Mouse (Mus musculus) brain, embryonic 18.5 days (tissue): ENCODE measurements around the gene Ahrr.

ENCODE experiments used
- DNase-seq: peaks from one replicate; pipeline ENCODE4 v3.0.0-alpha.2; 2012; ENCODE audit warnings: low read depth, low spot score

The Ahrr gene

DNA sequence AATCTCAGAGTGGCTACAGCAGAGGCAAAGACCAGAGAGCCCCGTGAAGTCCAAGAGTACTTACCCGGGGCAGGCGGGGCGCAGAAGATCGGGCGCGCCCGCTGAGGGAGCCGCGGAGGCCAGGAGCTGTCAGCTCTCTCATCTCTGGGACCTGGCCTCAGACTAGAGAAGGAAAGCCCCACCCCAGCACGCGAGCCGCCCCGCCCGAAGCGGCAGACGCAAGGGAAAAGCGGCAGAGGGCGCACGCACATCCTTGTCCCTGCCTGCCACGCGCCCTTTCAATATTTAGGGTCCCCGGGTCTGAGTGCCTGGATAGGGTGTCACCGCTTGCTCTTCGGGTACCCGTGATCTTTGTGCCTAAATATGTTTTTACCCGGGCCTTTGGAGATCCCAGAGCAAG, at the start of gene Ahrr:
Gene Ahrr (minus strand): TSS at position 165 of the 400 bp plus-strand sequence.
- DNase-seq: no peak

DNA sequence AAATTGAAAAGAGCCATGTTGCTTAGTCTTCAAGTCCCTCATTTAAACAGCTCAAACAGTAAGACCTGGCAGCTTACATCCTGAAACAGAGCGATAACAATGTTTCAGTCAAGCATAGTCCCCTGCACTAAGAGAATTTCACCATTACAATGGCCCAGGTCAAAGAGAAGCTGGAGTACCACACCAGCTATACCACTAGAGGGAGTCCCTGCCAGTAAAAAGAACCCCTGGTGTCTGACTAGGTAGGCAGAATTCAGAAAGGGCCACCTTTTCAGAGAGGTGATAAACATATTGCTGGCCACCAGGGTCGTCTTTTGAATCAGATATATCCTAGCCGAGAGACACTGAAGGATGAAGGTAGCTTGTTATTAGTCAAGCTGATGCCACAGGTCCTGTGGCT, 48.9 kb upstream of the Ahrr start:
- no peak for DNase-seq

DNA sequence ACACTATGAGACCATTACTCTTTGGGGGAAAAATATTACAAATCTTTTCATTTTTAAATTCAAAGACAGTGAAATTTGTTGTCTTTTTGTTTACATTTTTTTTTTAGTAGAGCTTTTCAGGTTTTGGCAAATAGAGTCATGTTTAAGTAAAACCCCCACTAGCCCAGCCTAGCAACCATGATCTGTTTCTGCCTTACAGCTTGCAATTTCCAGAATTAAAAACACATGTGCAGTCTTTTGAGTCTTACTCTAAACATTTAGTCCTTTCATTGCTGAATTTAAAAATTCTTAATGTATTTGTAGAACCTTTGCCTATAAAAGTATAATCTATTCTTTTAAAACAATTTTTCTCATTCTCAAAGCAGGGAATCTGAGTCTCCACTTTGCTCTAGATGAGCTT, 37.2 kb upstream of the Ahrr start:
- DNase-seq: no peak

DNA sequence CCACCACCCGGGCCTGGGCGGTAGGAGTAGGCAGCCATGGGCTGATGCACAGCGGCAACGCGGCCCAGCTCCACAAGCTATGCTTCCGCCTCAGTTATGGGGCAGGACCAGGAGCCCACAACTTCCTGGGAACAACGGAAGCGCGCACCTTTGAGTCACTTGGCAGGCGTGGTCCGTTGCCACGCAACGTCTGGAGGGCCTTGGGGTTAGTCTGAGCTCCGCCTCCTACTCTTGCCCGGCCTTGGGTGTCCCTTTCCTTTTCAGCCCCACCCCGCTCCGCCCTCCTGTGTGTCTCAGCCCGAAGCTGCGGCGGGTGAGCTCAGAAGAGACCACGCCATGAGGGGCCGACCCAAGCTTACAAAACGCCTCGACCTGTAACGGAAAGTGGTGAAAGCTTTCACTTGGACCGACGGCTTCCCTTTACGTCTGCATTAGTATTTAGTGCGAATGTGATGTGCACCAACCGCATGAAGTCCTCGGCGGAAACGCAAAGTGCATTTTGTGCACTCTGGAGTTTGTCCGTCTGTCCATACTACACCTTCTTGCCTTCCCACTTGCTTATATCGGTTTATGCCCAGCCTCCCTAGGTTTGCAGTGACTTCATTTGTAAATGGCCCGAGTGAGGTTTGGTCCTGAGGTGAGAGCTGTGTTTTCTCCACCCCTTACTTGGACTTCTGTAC, 25.2 kb upstream of the Ahrr start, which contains the start of gene Pdcd6:
Gene Pdcd6 (minus strand): TSS at position 411 of the 680 bp plus-strand sequence.
- peak; percentile 73 for DNase-seq

DNA sequence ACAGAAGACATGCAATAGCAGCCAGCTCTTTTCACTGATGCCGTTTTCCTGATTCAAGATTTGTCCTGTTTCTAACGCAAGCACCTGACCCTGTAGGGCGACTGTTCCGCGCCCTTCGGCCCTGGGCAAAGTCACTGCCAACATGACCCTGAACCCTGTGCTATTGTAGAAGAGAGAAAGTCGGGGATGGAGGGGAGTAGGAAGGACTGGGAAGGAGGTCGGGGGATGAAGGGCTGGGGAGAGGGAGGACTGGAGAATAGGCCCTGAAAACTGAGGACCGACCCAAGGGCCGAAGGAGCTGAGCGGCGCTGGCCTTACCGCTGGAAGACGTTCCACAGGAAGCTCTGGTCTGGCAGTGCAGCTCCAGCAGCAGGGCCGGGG, 24.6 kb upstream of the Ahrr start:
- DNase-seq: no peak

DNA sequence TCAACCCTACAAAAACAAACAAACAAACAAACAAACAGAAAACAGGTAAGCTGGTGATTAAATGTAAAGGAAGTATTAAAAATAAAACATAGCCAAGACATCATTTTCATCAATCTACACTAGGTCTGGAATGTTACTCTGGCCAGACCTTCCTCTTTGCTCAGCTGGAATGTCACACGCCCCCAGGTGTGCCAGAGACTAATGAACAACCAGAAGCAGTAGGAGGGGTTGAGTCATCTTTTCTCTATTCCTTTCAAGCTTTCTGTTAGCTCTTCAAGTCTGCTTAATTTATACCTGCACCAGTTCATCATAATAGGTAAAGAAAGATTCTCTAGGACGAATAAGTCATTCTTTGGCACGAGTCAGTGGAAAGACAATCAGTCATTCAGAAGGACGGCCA, 24.3 kb upstream of the Ahrr start:
- DNase-seq: no peak

DNA sequence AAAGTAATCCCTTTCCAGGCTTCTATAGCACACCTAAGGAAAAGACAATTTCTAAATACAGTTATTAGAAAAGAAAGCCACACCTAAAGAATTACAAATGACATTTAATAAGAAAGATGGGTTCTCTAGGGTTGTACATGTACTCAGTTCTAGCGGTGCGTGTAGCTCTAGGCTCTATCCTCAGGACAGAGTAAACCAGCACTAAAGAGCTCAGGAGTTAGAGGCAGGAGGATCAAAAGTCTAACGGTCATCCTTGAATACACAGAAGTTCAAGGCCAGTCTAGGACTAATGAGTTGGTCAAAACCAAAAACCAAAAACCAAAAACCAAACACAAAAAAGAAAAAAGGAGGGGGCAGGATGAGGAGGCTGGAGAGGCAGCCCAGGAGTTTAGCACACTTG, 22.5 kb upstream of the Ahrr start:
- DNase-seq: no peak

DNA sequence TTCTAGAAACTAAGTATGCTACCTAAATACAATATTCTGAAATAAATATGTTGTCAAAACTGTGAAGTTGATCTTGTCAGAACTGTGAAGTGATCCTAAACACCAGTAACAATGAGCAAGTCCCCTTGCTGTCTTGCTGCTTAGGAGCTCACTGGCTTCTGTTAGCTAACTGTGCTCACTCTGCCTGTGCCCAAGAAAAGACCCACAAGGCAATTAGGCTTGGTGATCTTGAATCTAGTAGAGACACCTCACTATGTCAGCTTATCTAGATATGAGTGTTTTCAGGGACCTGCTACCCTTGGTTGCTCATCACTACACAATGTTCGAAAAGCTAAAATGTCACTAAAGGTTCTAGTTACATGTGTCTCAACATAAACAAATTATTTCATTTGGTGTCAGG, 13.6 kb upstream of the Ahrr start:
- DNase-seq: no peak

DNA sequence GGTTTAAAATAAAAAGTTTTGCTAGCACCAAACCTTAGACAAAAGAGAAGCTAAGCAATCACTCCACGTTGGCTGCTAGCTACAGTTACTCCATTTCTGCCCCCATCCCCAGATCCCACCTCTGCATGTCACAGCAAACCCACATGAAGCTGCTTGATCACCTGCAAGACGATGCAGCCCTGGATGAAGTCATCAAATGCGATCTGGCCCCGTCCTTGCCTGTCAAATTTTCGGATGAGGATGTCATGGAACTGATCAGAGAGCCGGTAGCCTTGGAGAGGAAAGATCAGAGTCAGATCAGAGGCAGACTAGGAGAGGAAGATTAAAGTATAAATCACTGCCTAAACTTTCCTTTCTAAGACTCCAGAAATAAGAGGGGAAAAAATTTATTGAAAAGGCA, 13.2 kb upstream of the Ahrr start:
- DNase-seq: no peak

DNA sequence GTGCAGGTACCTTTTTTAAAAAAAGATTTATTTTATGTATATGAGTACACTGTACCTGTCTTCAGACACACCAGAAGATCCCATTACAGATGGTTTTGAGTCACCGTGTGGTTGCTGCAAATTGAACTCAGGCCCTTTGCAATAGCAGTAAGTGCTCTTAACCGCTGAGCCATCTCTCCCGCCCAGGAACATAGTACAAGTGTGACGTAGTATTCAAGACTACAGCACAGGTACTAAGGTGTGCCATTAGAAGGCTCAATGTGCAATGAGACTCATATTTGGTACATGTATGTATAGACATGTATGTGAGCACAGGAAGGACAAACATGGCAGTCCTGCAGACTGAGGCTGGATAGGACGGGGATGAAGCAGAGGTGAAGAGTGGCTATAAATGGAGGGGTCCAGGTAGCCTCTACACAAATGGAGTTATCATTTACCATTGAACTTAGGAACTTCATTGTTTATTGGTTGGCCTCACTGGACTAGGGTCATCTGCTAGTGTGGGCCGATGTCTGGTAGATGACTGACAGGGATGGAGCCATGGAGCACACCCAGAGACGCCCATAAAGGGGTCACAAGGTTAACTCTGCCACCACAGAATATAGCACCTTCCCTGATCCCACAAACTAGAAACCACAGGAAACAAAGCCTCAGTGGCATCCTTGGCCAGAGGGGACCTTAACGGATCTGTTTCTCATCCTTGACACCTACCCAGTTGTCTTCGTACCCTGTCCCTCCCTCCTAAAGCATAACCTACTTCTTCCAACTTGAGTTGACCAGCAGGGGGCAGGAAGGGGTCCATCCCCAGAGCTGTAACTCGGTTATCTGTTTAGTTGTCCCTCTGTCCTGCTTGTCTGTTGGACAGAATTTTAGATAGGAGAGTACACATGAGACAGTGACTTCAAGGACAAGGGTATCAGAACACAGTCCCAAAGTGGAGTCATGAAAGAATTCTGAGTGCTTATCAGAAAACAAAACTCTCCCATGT, 10.2 kb upstream of the Ahrr start:
- DNase-seq: no peak

DNA sequence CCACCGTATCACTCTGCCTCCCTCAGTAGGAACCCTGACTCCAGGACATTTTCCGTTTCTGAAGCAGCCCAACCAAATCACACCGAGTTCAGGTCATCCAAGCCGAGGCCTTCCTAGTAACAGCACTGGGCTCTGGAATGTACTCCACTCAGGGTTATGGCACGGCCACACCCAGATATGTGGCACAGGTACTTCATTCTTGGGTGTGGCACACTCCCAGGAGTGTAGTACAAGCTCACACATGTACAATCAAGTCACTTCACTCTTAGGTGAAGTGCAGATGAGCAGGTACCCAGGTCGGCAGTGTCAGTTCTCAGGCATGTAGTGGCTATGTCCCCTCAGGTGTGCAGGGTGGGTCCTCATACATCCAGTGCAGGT, 9.5 kb upstream of the Ahrr start:
- DNase-seq: no peak

DNA sequence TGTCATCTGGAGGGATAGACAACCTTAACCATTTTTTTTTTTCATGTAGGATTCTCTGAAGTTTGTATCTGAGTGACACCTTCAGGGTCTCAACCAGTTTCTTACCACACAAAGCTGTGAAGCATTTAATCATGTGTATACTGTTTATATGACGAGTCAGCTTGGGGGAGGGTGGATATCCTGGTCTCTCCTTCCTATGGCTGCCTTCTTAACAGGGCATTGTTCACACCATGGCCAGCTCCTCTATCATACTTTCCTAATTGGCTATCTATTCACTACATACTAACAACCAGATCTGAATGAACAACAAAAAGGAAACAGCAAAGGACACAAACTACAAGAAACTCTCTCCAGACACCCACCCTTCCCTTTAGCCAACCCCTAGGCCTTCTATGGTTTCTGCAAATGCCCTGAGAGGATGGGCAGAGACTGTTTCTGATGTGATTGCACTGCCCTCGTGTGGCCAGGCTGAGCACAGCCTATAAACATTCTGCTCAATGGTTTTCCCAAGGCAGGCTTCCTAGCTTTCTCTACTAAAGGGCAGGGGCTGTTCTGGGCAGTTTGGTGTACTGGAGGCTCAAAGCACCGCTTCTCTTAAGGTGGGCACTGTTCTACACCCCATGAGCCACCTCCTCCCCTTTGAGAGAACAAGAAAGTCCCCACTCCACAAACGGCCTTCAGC, 8.9 kb upstream of the Ahrr start:
- no peak for DNase-seq

DNA sequence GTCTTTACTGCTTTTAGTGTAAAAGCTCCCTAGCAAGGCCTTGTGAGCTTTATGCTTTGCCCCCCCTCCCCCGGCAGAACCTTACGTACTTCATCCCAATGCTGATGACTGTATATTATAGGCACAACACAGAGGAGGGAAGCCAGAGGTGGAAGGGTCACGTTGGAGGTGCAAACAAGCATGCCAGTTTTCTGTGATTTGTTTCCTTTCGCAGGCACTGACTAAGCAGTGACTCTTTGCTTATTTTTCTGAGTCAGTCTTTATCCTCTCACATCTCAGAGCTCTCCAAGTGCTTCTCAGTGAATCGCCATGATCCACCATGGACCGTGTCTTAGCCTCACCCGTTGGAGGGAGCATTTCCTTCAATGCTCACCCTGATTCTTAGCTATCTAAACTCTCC, 4.2 kb upstream of the Ahrr start:
- DNase-seq: no peak

DNA sequence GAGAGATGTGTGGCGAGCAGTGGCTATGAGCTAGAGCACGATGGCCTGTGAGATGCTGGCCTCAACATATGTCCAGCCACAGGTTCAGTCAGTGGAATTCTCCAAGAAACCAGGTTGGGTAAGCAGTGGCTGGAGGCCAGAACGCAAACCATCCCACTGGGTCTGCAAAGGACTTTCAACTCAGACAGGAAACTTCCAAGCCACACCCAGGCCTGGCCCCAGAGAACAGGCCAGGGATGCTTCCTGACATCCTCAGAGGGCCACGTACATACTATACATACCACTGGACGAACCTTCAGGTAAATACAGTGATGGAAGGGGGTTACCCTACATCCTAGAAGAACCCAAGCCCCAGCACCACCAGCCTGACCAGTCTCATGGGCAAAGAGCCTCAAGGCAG, 2.5 kb downstream of the Ahrr start:
- no peak for DNase-seq

DNA sequence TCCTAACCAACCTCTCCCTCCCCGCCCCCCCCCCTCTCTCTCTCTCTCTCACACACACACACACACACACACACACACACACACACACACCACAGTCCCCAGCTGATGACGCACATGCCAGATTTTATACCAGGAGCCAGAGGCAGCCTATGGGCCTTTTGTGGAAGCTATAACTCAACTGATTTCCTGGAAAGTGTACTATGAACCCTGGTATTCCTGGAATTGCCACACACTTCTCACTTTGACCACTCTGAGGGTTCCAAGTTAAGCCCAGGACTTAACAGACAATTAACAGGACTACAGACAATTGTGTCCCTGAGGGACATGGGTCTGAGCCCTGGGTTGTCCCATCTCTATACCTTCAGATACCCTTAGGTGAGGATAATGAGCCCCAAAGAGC, 9.8 kb downstream of the Ahrr start:
- no peak for DNase-seq

DNA sequence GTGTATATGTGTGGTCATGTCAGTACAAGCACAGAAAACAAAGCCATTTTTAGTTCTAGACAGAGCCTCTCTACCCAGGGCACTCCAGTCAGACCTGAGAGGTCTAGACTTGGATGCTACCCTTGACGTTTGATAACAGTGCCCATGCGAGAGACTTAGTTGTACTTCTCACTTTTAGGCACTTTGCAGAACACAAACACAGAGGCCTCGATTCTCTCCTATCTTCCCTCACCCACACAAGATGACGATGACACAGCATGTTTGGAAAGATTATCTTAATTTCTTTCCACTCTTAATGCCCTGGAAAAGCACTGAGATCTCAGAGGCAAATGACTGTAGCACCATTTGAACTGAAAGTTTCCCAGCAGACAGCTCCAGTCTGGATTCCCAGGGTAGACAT, 16.4 kb downstream of the Ahrr start:
- no peak for DNase-seq

DNA sequence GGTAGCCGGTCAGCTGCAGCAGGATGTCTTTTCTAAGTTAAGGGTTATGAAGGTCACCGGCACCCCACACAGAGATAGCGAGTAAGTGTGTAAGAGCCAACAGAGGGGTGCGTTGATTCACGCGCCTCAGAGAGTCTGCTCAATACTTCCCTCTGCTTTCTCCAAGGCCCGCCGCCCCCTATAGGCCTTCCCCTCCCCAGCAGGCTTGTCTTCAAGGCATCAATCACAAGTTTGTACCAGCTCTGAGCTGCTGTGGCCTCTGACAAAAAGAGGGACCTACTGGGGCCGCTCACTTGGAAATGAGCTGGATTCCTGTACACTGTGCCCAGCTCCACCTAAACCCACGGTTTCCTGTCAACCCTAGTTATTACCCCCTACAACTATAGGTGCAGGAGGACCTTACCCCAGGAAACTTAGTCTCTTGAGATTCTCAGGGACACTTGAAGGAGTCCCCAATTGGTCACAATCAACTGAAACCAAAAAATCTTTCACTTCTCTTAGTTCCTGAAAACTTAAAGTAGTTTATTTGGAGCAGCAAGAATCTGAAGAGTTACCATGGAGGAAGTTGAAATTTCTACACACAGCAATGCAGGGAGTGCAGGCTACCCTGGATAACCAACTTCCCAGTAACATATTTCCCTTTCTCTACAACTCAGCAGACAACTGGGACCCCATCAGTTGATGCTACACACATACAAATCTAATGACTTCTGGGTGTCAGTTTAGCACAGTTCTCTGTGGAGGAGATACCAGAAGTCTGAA, 31.7 kb downstream of the Ahrr start:
- no peak for DNase-seq

DNA sequence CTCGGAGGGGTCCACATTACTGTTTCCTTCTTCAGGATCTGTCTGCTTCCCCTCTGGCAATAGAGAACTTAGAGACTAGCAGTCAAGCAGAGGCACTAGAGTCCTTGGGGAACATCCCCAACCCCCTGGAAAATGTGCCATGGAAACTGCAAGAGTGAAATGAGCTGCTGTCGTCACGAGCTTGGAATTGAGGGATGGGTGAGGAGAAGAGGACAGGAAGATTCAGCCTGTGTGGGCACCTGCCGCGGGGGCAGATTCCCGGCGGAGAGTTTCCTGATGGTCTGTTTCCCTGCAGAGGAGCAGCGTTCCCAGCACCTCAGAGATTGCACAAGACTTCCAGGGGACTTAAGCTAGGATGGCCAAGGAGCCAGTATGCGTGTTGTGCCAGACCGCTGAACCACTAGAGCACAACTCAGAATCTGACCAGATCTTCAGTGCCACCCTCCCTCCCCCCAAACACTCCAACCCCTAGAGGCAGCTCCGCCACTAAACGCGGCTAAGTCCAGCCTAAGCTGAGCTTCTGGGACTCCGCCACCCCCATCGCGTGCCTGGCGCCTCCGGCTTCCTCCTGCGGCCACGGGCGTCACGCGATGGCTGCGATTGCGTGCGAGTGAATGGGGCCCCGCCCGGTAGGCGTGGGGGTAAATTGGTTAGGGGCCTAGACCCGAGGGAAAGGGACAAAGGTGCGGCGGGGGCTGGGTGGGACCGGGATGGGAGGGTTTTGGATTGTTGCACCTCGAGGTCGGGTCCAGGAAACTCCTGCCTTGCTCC, 32.5 kb downstream of the Ahrr start:
- no peak for DNase-seq

DNA sequence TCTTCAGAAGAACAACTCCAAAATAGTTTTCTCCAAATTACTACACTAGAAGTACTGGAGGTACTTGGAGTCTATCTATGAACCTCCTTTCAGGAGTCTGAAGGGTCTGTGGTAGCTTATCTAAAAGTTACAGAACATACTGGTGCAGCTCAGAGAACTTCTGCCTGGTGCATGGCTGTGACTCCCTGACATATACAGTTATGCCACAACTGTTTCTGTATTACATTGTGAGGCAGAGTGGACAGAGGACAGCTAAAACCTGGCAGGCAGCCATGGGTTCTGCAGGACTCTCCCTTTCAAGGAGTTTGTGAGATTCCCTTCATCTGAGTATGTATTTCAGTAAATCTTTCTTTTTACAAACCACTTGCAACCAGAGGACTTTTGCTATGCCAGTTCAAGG, 45.6 kb downstream of the Ahrr start:
- DNase-seq: no peak

DNA sequence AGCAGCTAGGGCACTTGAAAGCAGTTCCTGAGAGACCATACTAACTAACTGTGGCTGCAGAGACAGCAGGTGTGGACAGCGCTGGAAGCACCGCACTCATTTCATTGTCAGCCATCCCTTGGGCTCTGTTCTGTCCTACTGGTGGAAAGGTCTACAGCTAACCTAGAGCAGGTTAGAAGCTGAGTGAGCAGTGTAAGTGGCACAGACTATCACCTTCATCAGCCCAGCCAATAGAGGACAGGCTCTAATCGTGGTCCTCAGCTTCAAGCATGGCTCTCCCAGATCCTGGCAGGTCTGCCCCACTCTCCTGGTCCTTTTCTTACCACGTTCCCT, 46.3 kb downstream of the Ahrr start:
- DNase-seq: no peak
